Mouse (Mus musculus) stomach, embryonic 14.5 days (tissue): ENCODE data around the gene Gja5. TPM values are rescaled to one million over a fixed set of nuclear protein-coding genes. Genes with fewer than 3 reads are reported as not detected.
"Not testable (repeated sequence)": the region's sequence is repeated elsewhere in the genome, so short reads cannot be mapped to it uniquely, and the experiment has no call there.

Source experiments
- ATAC-seq: fragments of 200-750 bp; cut with Nextera tagmentation; 2 replicates; pipeline ENCODE4 v1.8.0; 2017; ENCODE audit warnings: low read depth, moderate TSS enrichment; ENCODE audit not compliant: insufficient number of reproducible peaks, insufficient read depth, low FRiP score
- H3K27ac ChIP-seq: fragments of 300-500 bp; sonication (generic); 2 replicates; pipeline ENCODE4 v1.5.1; 2014; ENCODE audit warnings: mild to moderate bottlenecking, low read length, moderate library complexity, mixed read lengths
- H3K27me3 ChIP-seq: fragments of 300-500 bp; sonication (generic); 2 replicates; pipeline ENCODE4 v1.6.1; 2014; ENCODE audit warnings: low read length, control low read depth, mixed read lengths; ENCODE audit not compliant: control insufficient read depth, insufficient read depth
- H3K36me3 ChIP-seq: fragments of 300-500 bp; sonication (generic); 2 replicates; pipeline ENCODE4 v1.6.1; 2014; ENCODE audit warnings: mild to moderate bottlenecking, control low read depth, low read length, moderate library complexity, mixed read lengths; ENCODE audit not compliant: control insufficient read depth, insufficient read depth
- H3K4me1 ChIP-seq: fragments of 300-500 bp; sonication (generic); 2 replicates; pipeline ENCODE4 v1.6.1; 2014; ENCODE audit warnings: low read length, control low read depth, mixed read lengths; ENCODE audit not compliant: control insufficient read depth, insufficient read depth
- H3K4me2 ChIP-seq: fragments of 300-500 bp; sonication (generic); replicated peaks from 2 replicates; pipeline ENCODE4 v1.6.1; 2014; ENCODE audit warnings: low read depth, low read length, control low read depth
- H3K4me3 ChIP-seq: fragments of 300-500 bp; sonication (generic); 2 replicates; pipeline ENCODE4 v1.5.1; 2014; ENCODE audit warnings: low read depth, low read length, control low read depth
- H3K9ac ChIP-seq: fragments of 300-500 bp; sonication (generic); replicated peaks from 2 replicates; pipeline ENCODE4 v1.6.1; 2014; ENCODE audit warnings: low read depth, mild to moderate bottlenecking, control low read depth, low read length, moderate library complexity, mixed read lengths
- H3K9me3 ChIP-seq: fragments of 300-500 bp; sonication (generic); 2 replicates; pipeline ENCODE4 v1.6.1; 2016; ENCODE audit warnings: low read depth, low read length, control low read depth; ENCODE audit not compliant: control insufficient read depth
- WGBS: fragments of 180-500 bp; shearing (Covaris S2); extraction: QIAGEN DNeasy Blood & Tissue Kit; methylation state at CpG from one replicate; pipeline ENCODE4 v1.1.7; 2014; 5-methylcytosine and 5-hydroxymethylcytosine counted together
- polyA plus RNA-seq: library from polyadenylated mRNA; unstranded; fragments of >200 nt; fragmentation: Nextera tagmentation; extraction: Ambion mirVana; gene quantifications from 2 replicates; pipeline ENCODE4 v1.2.1, GENCODE M21; 2014

The Gja5 gene
- polyA plus RNA-seq, 1 experiment from 2014 or later = 5.1 TPM

DNA sequence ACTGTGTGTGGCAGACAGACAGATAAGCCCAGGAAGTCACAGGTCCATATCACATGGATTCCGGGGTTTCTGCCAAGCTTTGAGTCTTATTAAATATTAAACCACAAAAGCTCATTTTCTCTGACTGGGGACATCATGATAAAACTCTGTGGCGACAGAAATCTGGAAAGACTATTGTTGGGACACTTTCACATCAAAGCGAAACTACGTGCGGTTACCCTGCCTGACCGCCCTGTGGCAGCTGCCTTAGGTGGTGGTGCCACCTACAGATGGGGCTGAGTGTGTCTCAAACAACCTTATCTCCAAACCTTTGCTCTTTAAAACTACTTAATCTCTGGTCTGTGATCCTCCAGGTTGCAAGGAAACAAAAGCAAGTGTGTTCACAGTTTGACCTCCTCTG, 171.9 kb downstream of the Gja5 start:
- H3K9me3 ChIP-seq = no peaks in the 10 kb centered on the region
- H3K27me3 ChIP-seq = no peaks in the 10 kb centered on the region
- peak; percentile 67; the same call in 1 of the 2 replicates for ATAC-seq
- no peak overlapping the region for H3K4me2 ChIP-seq
- no peaks in the 10 kb centered on the region; the same call in 1 of the 2 replicates for H3K4me1 ChIP-seq
- no peak overlapping the region for H3K27ac ChIP-seq
- no peak overlapping the region for H3K4me3 ChIP-seq
- no peak overlapping the region for H3K9ac ChIP-seq
- WGBS = 51% methylated on average over 6 of the region's 6 CpGs
- H3K36me3 ChIP-seq = no peaks in the 10 kb centered on the region

DNA sequence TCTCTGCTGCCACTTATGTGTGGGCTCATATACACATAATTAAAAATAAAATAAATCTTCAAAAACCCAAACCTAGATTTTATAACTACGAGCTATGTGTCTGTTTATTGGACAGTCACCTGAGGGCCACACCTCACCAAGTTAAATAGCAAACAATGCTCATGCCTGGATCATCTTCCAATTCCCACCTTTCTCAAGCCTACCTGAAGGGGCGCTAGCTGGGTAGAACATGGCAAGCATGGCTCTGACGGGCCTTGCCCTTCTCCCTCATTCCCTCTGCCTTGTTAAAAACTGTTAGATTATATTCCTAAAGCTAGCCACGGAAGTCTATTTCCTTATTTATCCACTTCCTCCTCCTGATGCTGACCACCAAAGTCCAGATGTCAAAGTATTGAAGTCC, 173.9 kb downstream of the Gja5 start:
- H3K4me2 ChIP-seq = no peak overlapping the region
- no peak overlapping the region for H3K9ac ChIP-seq
- H3K4me3 ChIP-seq = no peak overlapping the region
- H3K4me1 ChIP-seq = no peaks in the 10 kb centered on the region; the same call in 1 of the 2 replicates
- no peaks in the 10 kb centered on the region for H3K9me3 ChIP-seq
- no peak overlapping the region for H3K27ac ChIP-seq
- 45% methylated on average over 4 of the region's 4 CpGs for WGBS
- no peaks in the 10 kb centered on the region for H3K36me3 ChIP-seq
- no peaks in the 10 kb centered on the region for H3K27me3 ChIP-seq
- no peak for ATAC-seq

DNA sequence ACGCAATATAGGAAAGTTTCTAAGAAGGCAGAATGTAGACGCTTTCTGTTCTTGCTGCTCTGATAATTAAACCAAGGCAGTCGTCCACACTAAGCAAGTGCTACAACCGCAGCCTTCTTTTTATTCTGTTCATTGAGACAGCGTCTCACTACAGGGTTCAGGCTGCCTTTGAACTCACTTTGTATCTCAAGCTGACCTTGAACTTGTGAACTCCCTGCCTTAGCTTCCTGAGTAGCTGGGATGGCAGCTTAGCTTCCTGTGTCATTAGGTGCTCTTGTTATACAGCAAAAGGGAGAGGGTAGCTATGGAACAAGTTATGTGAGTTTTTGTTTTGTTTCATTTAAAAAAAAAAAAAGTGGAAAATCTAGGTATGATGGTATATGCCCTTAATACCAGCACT, 177.7 kb downstream of the Gja5 start:
- no peak for ATAC-seq
- no peaks in the 10 kb centered on the region for H3K36me3 ChIP-seq
- H3K9me3 ChIP-seq = no peaks in the 10 kb centered on the region
- H3K4me1 ChIP-seq = no peaks in the 10 kb centered on the region
- H3K27ac ChIP-seq = no peak overlapping the region
- no peaks in the 10 kb centered on the region for H3K27me3 ChIP-seq
- WGBS = 79% methylated on average over 5 of the region's 5 CpGs
- no peak overlapping the region for H3K4me2 ChIP-seq
- no peak overlapping the region for H3K4me3 ChIP-seq
- no peak overlapping the region for H3K9ac ChIP-seq

DNA sequence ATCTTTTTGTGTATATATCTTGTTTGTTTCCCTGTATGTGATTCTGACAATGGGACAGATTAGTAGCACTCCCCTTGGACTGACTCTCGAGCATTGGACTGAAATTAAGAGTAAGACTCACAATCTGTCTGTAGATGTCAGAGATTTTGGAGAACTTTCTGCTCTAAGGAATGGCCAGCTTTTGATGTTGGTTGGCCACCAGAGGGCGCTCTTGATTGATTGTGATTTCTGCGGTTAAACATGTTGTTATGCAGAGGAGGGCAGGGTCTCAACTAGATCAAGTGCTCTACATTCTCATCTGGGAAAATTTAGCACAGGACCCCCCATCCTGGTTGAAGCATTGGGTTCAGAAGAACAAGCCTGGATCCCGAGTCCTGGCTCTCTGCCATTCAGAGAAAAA, 182.8 kb downstream of the Gja5 start:
- Histone ChIP-seq H3K4me3 (no peak overlapping the region), H3K27ac (no peak overlapping the region), H3K4me2 (no peak overlapping the region), H3K27me3 (no peaks in the 10 kb centered on the region), H3K9ac (no peak overlapping the region), H3K4me1 (no peaks in the 10 kb centered on the region), H3K9me3 (no peaks in the 10 kb centered on the region), H3K36me3 (no peaks in the 10 kb centered on the region)
- ATAC-seq = no peak
- 78% methylated on average over 4 of the region's 4 CpGs for WGBS

DNA sequence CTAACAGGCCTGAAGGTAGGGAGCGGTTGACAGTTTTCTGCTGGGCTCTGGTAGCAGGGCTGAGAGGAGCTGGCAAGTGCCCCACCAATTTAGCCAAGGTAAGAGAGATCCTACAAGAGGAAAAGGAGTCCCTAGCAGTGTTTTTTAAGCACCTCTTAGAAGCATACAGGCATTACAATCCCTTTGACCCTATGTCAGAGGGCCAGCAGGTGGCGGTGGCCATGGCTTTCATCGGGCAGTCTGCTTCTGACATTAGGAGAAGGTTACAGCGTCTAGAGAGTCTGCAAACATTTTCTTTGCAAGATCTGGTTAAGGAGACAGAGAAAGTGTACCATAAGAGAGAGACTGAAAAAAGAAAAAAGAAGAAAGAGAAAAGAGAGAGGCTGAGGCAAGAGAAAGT, 183.8 kb downstream of the Gja5 start:
- 84% methylated on average over 4 of the region's 4 CpGs for WGBS
- ATAC-seq = not testable (repeated sequence)

DNA sequence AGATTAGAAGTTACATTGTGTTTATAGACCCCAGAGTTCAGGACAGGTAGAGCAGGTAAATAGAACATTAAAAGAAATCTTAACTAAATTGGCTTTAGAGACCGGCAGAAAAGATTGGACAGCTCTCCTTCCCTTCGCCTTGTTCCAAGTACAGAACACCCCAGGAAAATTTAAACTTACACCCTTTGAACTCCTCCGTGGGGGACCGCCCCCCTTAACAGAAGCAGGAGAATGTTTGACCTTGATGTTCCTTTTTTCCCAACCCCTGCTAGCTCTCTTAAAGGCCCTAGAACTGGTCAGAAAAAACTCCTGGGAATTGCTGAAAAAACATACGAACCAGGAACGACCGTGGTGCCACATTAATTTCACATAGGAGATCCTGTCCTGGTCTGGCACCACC, 187.5 kb downstream of the Gja5 start:
- H3K4me2 ChIP-seq, H3K36me3 ChIP-seq, H3K9ac ChIP-seq, H3K4me3 ChIP-seq, ATAC-seq, H3K27me3 ChIP-seq, H3K9me3 ChIP-seq, H3K4me1 ChIP-seq, H3K27ac ChIP-seq: not testable (repeated sequence)
- whole genome bisulfite sequencing = 83% methylated on average over 7 of the region's 7 CpGs

More for the DNA sequence above, 183.8 kb downstream of the Gja5 start:
- H3K27me3 ChIP-seq, H3K4me3 ChIP-seq, H3K9me3 ChIP-seq, H3K27ac ChIP-seq, H3K4me2 ChIP-seq, H3K4me1 ChIP-seq, H3K9ac ChIP-seq, H3K36me3 ChIP-seq: not testable (repeated sequence)

DNA sequence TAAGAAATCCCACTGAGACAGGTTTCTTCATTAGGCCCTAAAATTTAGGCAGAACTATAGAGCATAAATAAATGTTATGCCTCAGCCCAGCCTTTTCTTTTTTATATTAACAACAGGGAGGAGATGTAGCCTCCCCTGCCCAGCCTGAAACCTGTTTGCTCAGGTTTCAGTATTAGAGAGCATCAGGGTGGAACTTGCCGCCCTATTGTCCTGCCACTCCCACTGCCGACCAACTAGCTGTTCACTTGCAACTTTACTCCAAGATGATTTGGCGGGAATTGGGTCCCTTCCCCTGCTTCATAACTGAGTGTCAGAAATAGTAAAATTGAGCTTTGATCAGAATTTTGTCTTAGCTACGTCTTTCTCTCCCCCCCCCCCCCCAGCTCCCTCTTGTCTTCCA, 192.2 kb downstream of the Gja5 start:
- 76% methylated on average over 4 of the region's 4 CpGs for WGBS
- H3K4me3 ChIP-seq = not testable (repeated sequence)

DNA sequence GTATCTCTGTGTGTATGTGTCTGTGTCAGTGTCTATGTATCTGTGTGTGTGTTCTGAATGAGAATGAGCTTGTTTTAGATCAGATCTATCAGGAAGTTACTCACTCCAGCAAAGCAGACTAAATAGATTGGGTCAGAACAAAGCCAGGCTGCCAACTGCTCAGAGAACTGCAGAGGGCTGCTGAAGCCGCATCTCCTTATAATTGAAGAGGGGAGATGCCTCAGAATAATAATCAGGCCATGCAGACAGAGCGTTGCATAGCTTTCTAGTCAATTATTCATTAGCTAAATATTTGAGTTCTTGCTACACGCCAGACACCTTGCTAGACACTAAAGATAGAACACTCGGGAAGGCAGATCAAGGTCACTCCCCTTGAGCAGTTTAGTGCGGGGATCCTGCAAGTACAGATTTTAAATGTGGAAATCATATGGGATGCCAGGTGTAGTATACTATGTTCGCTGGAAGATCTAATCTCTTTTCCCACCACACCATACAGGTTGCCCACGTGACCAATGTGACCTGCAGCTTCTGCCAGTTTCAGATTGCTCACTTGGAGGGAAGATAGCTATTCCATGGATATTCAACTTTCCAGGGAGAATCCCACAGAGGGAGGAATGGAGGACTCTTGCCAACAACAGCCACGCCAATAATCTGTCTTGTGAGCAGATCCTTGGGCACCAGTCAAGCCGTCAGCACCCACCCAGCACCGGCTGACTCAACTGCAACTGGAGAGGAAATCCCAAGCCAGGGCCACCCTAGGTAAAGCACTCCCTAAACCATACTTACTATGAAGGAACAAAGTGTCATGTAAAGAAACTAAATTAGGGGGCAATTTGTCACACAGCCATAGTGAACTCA, 196.5 kb downstream of the Gja5 start:
- Histone ChIP-seq H3K36me3 (no peaks in the 10 kb centered on the region), H3K4me2 (no peak overlapping the region), H3K9ac (no peak overlapping the region), H3K27ac (no peak overlapping the region), H3K27me3 (no peaks in the 10 kb centered on the region), H3K4me1 (no peaks in the 10 kb centered on the region), H3K4me3 (no peak overlapping the region), H3K9me3 (no peaks in the 10 kb centered on the region)
- ATAC-seq = no peak
- 67% methylated on average over 10 of the region's 10 CpGs for WGBS

More for the DNA sequence above, 192.2 kb downstream of the Gja5 start:
- ATAC-seq, H3K27me3 ChIP-seq, H3K27ac ChIP-seq, H3K9ac ChIP-seq, H3K4me2 ChIP-seq, H3K9me3 ChIP-seq, H3K4me1 ChIP-seq, H3K36me3 ChIP-seq: not testable (repeated sequence)

DNA sequence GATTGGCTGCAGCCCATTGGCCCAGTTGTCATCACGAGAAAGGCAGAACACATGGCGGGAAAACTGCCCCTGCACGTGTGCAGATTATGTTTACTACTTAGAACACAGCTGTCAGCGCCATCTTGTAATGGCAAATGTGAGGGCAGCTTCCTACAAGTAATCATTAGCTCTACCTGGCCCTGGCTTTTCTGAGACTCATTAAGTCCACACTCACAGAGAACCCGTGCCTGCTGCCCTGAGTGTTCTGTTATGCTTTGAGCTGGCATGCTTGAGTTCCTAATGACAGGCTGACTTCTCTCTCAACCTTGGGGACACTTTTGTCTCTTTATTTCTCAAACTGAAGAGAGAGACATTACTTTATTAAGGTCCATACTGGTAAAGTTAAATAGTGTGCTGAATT, 199.5 kb downstream of the Gja5 start:
- H3K27ac ChIP-seq, H3K4me1 ChIP-seq, H3K27me3 ChIP-seq, H3K9ac ChIP-seq, H3K4me3 ChIP-seq, H3K9me3 ChIP-seq, ATAC-seq, H3K36me3 ChIP-seq, H3K4me2 ChIP-seq: not testable (repeated sequence)
- 86% methylated on average over 2 of the region's 5 CpGs for WGBS
